Mouse (Mus musculus): ENCODE measurements around the gene Dbt. TPM values are rescaled to one million over a fixed set of nuclear protein-coding genes. Genes with fewer than 3 reads are reported as not detected.

The Dbt gene
- polyA plus RNA-seq, 1 experiment from 2014 or later = 14.6 TPM

Other genes with a start within 250 kb of the Dbt start
- 8.5 TPM in 2 replicates for gene Cdc14a, start 89.0 kb upstream of the Dbt start, polyA plus RNA-seq (2015; fragmentation: Nextera tagmentation; extraction: Ambion mirVana)
- 103 and 107 TPM in 2 replicates for gene Rtca, start 4.9 kb upstream of the Dbt start, polyA plus RNA-seq (2015; fragmentation: Nextera tagmentation; extraction: Ambion mirVana)
- gene Lrrc39, start 49.9 kb downstream of the Dbt start, polyA plus RNA-seq (2015; fragmentation: Nextera tagmentation; extraction: Ambion mirVana) = 0.42 and 0.54 TPM in 2 replicates
- gene Sass6, start 81.9 kb downstream of the Dbt start, polyA plus RNA-seq (2015; fragmentation: Nextera tagmentation; extraction: Ambion mirVana) = 20.1 and 21.0 TPM in 2 replicates
- 25.3 and 28.8 TPM in 2 replicates for gene Trmt13, start 101.5 kb downstream of the Dbt start, polyA plus RNA-seq (2015; fragmentation: Nextera tagmentation; extraction: Ambion mirVana)
- 71.1 and 73.8 TPM in 2 replicates for gene Mfsd14a, start 149.6 kb downstream of the Dbt start, polyA plus RNA-seq (2015; fragmentation: Nextera tagmentation; extraction: Ambion mirVana)
- gene Gm43191, start 168.2 kb downstream of the Dbt start, polyA plus RNA-seq (2015; fragmentation: Nextera tagmentation; extraction: Ambion mirVana) = 0.32 TPM in 1 of 2 replicates, not detected in the other
- 6.0 and 6.6 TPM in 2 replicates for gene Slc35a3, start 199.8 kb downstream of the Dbt start, polyA plus RNA-seq (2015; fragmentation: Nextera tagmentation; extraction: Ambion mirVana)

All from forebrain, embryonic 15.5 days (tissue).